Mouse (Mus musculus) urinary bladder, postnatal 10 days (tissue): Measurements from ENCODE around the gene Sort1.
"Not testable (repeated sequence)": the region's sequence is repeated elsewhere in the genome, so short reads cannot be mapped to it uniquely, and the experiment has no call there.

ENCODE experiments used
- DNase-seq: peaks from one replicate; pipeline ENCODE4 v3.0.0; 2022; ENCODE audit warnings: low spot score

Gene Sort1

DNA sequence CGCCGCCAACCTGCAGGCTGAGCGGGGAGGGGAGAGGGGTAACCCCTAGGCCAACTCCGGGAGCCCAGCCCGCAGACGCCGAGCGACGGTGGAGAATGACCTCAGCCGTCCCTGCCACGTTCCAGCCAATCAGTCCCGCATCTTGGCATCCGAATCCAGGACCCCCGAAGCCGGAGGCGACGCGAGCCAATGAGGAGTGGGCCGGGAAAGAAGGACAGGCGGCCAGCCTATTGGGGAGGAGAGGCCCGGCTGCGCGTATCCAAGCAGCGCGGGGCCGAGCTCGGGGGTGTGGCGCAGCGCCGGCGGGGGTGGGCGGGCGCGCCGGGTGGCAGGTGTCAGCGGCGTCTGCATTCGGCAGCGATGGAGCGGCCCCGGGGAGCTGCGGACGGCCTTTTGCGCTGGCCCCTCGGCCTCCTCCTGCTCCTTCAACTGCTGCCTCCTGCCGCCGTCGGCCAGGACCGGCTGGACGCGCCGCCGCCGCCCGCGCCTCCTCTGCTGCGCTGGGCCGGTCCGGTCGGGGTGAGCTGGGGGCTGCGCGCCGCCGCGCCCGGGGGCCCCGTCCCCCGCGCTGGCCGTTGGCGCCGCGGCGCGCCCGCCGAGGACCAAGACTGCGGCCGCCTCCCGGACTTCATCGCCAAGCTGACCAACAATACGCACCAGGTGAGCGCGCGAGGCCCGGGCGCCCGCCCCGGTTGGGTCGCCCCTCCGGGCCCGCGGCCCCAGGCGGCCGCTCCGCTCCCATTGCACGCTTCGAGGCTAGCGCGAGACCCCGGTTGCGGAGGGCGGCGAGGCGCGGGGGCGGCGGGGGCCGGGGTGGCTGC lies at the start of gene Sort1:
TSS of gene Sort1 (plus strand) at position 302 of the 821 bp plus-strand sequence.
- DNase-seq = peak; percentile 45

DNA sequence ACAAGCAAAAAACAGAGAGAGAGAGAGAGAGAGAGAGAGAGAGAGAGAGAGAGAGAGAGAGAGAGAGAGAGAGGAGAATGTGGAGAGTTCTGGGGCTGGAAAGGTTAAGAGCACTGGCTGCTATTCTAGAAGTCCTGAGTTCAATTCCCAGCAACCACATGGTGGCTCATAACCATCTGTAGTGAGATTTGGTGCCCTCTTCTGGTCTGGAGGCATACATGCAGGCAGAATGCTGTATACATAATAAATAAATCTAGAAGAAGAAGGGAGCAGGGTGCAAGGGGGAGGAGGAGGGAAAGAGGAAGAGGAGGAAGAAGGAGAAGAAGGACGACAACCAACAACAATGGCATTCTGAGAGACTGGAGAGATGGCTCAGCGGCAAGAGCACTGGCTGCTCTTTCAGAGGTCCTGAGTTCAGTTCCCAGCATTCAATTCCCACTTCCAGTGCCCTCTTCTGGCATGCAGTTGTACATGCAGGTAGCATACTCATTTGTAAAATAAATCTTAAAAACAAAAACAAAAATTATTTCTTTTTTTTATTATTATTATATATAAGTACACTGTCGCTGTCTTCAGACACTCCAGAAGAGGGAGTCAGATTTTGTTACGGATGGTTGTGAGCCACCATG lies 46.3 kb upstream of the Sort1 start:
- not testable (repeated sequence) for DNase-seq

DNA sequence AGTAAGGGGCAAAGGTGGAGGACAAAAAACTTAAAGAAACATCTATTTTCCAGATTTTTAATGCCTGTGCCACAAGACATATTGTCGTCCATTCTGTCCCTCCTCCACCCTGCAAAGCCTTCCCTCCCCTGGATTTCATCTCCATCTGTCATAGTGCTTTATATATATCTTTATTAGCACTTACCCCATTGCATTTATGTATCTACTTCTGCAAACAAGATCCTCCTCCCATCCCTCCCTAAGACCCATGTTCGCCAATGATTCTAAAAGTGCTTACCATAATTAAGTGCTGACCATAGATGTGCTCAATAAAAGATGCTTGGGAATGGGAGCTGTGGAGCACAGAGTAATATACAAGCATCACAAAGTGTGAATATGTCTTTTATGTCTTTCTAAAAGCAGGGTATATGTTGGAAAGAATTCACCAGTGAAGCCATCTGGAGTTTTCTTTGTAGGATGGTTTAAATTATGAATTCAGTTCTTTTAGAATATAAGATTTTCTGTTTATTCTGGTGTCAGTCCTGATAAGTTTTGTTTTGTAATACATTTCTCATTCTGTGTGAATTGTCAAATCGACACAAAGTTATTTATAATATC lies 42.5 kb upstream of the Sort1 start:
- DNase-seq = no peak

DNA sequence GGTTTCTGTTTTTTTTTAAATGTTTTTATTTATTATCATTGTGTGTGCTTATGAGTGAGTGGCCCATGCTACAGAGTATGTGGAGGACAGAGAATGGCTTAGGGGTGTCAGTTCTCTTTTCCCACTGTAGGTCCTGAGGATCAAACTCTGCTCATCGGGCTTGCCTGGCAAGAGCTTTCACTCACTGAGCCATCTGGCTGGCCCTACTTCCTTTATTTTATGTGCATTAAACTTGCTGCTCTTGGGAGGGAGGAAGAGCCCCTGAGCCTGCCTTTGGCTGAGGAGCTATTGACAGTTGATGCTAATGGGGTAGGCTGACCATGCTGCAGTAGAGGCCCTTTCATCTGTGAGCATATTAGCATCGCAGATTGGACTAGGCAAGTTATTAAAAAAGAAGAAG lies 37.0 kb upstream of the Sort1 start:
- no peak for DNase-seq

GRCm38 (mm10) chr3:108256719-108257637 lies 26.9 kb upstream of the Sort1 start, which contains the start of gene Psma5:
TSS of gene Psma5 (plus strand) at chr3:108256926.
- DNase-seq = peak; percentile 73

GRCm38 (mm10) chr3:108257831-108258500 lies 25.9 kb upstream of the Sort1 start:
- DNase-seq = no peak

DNA sequence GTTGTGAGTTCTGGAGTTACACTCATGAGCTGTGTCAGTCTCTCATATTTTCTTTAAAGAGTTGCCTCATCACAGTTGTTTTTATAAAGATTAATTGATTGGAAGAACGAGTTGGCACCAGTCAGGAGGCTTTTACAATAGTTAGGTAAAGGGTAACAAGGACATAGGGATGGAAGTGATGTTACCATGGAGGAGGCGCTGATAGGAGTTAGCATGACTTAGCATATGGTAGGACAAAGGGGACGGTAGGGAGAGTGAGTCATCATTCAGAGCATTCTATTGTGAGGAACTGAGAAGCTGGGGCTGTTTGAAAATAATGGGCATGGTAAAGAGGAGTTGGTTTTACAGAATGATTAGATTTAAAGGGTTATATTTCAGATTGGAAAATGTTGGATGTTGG lies 24.6 kb upstream of the Sort1 start:
- DNase-seq = no peak

DNA sequence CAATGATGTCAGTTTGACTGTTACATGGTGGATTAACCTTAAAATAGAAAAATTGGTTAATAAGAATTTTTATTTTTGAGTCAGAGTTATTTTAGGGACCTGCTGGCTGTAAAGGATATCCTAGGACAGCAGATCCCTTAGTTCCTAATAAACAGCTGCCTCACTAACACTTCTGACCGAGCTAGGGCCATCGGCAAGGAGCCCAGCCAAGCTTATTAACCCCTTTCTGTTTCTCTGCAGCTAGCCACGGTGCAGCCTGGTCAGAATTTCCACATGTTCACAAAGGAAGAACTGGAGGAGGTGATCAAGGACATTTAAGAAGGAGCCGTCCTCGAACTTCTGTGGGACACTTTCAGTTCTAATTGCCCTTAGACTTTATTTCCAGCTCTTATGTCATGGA lies 4.4 kb upstream of the Sort1 start:
- not testable (repeated sequence) for DNase-seq

DNA sequence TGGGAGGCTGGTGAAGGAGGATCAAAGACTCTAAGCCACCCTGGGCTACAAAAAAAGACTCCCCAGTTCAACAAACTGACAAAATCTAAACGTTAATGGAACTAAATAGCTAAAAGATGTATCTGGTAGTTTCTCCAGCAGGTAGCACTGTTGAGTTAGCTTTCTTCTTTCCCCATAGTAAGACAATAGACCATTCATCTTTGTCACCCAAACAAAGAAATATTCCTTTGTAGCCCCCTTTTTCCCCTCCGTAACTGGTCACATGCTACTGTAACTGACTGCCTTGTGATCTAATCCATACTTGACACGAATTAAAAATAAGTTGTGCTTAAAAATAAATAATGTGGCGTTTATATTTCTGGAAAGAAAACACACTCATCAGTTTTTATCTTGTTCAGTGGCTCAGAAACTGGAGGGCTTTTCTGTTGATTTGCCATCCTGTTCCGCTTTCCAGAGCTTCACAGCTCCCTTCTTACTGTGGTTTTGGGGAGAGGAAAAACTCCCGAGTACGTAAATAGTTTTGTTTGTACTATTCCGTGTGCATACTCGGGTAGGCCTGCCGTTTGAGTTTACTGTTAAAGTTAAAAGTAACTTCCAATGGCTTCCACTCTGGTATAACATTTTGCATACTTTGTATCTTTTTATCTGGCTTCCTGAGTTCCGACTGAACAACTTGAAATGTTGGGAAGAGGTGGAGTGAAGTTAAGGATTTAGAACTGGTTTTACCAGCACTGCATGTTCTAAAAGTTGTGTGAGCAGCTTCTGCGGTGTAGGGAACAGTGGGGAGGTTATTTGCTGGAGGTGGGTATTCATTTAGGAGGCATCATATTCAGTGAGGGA lies 1.3 kb upstream of the Sort1 start:
- no peak for DNase-seq

DNA sequence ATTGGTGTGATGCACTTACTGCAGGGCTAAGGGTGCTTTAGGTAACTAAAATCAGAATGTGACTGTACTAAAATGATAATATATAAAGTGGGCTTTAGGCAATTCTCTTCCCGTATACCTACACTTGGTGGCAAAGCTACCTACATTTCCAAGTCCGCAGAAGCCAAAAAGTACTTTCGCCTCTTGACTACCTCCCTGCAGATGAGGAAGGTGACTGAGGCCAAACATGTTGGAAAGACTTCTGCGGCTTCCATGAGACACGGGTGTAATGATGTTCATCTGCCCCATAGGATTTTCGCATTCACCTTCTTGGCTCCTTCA lies 681 bp upstream of the Sort1 start:
- no peak for DNase-seq

DNA sequence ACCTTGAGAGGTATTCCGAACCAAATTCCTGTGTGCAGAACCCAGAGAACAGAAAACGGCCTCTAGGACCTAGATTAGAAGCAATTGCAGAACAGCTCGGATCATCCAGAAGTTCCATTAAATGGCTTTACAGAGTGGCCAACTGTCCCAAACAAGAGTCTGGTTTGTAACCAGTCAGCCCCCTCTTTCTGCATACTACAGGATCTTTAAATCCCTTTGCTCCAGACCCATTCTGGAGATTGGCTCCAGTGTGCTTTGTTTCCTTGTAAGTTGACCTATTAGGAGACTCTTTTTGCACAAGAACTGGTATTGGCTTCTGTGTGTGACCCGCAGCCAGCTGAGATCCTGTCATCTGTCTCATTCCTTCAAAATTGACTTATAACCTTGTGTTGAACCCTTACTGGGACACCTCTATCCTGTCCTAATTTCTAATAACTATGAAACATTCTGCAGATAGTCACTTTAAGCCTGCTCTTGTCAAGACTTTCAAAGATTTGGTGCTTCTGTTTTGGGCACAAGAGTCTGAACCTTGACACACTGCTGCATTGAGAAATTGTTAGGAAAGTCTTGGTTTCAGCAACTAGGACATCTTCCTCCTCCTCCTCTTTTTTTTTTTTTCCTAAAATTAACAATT lies 1.3 kb downstream of the Sort1 start:
- no peak for DNase-seq

GRCm38 (mm10) chr3:108286671-108287439 lies 3.0 kb downstream of the Sort1 start:
- no peak for DNase-seq

DNA sequence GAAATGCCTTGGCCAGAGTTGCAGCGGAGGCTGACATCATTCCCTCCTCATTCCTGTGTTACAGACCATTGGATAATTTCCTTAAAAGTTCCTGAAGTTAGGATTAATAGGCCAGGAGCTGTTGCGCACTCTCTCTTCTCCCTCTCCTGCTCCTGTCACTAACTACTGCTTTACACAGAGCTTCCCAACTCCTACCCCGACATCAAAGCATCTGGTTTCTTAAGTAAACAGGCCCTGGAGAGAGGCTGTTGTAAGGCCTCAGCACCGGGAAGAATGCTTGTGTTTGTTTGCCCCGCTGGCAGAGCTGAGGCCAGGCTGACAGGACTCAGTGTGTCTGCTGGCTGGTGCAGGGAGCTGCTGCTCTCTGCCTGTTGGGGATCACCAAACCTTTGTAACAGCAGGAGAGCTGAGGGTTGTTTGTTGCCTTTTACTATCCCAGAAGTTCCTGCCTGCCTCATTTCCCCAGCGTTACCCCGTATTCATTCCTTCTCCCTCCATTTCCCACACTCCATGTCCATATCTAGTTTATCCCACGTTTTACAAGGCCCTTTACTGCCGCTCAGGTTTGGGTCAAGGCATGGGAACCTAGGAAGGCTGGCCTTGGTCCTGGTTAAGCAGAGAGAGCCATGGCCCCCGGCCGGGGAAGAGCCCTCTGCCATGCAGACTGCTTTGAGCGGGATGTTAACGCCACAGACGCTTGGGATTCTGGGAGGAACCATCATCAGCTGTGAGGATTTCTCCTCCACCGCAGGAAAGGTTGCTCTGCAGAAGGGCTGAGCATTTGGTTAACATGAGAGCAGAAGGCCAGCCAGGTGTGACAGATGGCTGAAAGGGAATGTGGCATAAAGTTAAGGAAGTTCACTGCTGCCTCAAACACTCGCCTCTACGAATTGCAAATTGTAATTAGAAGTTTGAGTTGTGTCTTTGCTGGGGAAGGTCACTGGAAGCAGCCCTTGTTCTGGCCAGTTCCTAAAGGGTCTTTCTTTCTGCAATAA lies 4.2 kb downstream of the Sort1 start:
- DNase-seq = no peak

GRCm38 (mm10) chr3:108289311-108290130 lies 5.6 kb downstream of the Sort1 start:
- DNase-seq = no peak

DNA sequence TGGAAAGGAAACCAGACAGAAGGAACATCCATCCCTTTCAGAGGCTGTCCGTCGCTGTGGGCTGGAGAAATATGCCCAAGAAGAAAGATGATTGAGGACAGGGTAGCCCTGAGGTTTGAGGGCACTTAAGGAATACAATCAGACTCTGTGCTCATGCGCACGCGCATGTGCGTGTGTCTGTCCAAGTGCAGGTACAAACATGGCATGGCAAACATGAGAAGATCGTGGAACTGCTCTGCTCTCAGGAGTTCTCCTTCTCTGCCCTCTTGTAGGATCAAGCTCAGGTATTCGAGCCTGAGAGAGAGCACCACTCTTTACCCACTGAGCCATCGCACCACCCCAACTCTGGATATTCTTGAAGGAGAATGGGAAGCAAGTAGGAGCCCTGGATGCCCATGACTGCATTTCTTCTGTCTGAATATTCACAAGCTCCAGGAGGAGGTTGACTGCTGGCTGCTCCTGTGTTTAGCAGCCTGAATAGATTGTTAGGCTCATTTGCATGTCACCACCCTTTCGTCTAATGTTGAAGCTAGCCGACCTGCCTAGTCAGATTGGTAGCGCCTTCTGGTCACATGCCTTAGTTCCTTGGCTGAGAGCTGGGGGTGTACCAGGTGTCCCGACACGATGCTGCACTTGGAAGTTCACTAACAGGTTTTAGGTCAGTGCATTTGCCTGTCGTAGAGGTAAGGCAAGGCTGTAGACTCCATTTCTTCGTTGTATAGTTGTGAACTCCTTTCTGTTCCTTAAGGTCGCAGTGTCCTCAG lies 7.3 kb downstream of the Sort1 start:
- no peak for DNase-seq

- no peak for DNase-seq
These were observed 10.5 kb downstream of the Sort1 start for GRCm38 (mm10) chr3:108294398-108294797.
